Mouse (Mus musculus): ENCODE data around the gene Panx1.

DNA sequence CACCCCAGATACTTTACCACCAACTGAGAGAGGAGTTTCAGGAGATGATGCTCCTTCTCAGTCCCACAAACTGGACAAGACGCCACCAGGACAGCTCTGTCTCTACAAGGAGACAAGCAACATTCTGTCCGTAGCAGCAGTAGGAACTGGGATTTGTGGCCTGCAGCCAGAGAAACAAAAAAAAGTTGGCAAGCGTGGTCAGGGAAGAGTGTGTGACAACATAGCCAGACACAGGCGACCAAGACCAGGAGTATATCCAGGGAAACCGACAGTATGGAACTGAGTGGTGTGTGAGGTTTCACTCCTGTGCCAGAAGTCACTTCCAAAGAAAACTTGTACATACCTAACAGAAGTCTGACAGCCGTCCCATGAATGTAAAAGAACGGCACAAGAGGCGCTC, 14.5 kb downstream of the Panx1 start:
- no peak for TF ChIP-seq HCFC1 (IDR thresholded peaks at IDR 0.05; ENCODE audit: borderline replicate concordance, insufficient read depth, low read length)
- no peak for TF ChIP-seq MAFK (IDR thresholded peaks at IDR 0.05; ENCODE audit: insufficient read depth, low read depth, low read length)

All from ES-E14 (cell line).